Mouse (Mus musculus) heart, embryonic 14.5 days (tissue): Measurements from ENCODE around the gene Olfr314. TPM values are rescaled to one million over a fixed set of nuclear protein-coding genes. Genes with fewer than 3 reads are reported as not detected.

Experiments used
- ATAC-seq: fragments of 200-750 bp; cut with Nextera tagmentation; 2 replicates; pipeline ENCODE4 v1.8.0; 2017; ENCODE audit warnings: low read depth, moderate TSS enrichment; ENCODE audit not compliant: insufficient number of reproducible peaks, insufficient read depth, low FRiP score
- H3K27ac ChIP-seq, 2 experiments: fragments of 200-500 bp in 1 of 2; fragments of 300-500 bp in 1 of 2; sonication (generic) in 1 of 2; replicated peaks in 1 of 2; 2 replicates each; pipeline ENCODE4 v1.5.1; 2012 to 2014; ENCODE audit warnings: low read depth in 2 of 2, low read length in 2 of 2, control low read depth in 1 of 2, mild to moderate bottlenecking in 1 of 2, mixed read lengths in 1 of 2; ENCODE audit not compliant: control insufficient read depth in 1 of 2, insufficient read depth in 1 of 2
- H3K27me3 ChIP-seq: fragments of 300-500 bp; sonication (generic); 2 replicates; pipeline ENCODE4 v1.6.1; 2014; ENCODE audit warnings: mild to moderate bottlenecking, low read length, control low read depth; ENCODE audit not compliant: control insufficient read depth, insufficient read depth
- H3K36me3 ChIP-seq: fragments of 300-500 bp; sonication (generic); 2 replicates; pipeline ENCODE4 v1.6.1; 2014; ENCODE audit warnings: mild to moderate bottlenecking, control low read depth, low read length, mixed read lengths; ENCODE audit not compliant: control insufficient read depth, insufficient read depth
- H3K4me1 ChIP-seq, 2 experiments: fragments of 200-500 bp in 1 of 2; fragments of 300-500 bp in 1 of 2; sonication (generic) in 1 of 2; 2 replicates each; pipeline ENCODE4 v1.6.1; 2012 to 2014; ENCODE audit warnings: low read length in 2 of 2, control low read depth in 1 of 2, mixed read lengths in 1 of 2; ENCODE audit not compliant: control insufficient read depth in 2 of 2, insufficient read depth in 2 of 2
- H3K4me2 ChIP-seq: fragments of 300-500 bp; sonication (generic); 2 replicates; pipeline ENCODE4 v1.6.1; 2014; ENCODE audit warnings: mild to moderate bottlenecking, low read length
- H3K4me3 ChIP-seq, 2 experiments: fragments of 200-500 bp in 1 of 2; fragments of 300-500 bp in 1 of 2; sonication (generic) in 1 of 2; 2 replicates each; pipeline ENCODE4 v1.5.1; 2012 to 2014; ENCODE audit warnings: low read length in 2 of 2, mild to moderate bottlenecking in 2 of 2, control low read depth in 1 of 2, low read depth in 1 of 2, moderate library complexity in 1 of 2; ENCODE audit not compliant: control insufficient read depth in 1 of 2, insufficient read depth in 1 of 2
- H3K9ac ChIP-seq: fragments of 300-500 bp; sonication (generic); 2 replicates; pipeline ENCODE4 v1.6.1; 2014; ENCODE audit warnings: mild to moderate bottlenecking, low read length
- H3K9me3 ChIP-seq: fragments of 300-500 bp; sonication (generic); 2 replicates; pipeline ENCODE4 v1.6.1; 2016; ENCODE audit warnings: low read length, control low read depth; ENCODE audit not compliant: control insufficient read depth
- WGBS: fragments of 180-500 bp; shearing (Covaris S2); extraction: QIAGEN DNeasy Blood & Tissue Kit; methylation state at CpG from one replicate; pipeline ENCODE4 v1.1.7; 2014; 5-methylcytosine and 5-hydroxymethylcytosine counted together
- polyA plus RNA-seq: library from polyadenylated mRNA; unstranded; fragments of >200 nt; fragmentation: Nextera tagmentation; extraction: Ambion mirVana; gene quantifications from 2 replicates; pipeline ENCODE4 v1.2.1, GENCODE M21; 2014

Olfr314 gene
- polyA plus RNA-seq, 1 experiment from 2014 or later: 0.07 TPM

DNA sequence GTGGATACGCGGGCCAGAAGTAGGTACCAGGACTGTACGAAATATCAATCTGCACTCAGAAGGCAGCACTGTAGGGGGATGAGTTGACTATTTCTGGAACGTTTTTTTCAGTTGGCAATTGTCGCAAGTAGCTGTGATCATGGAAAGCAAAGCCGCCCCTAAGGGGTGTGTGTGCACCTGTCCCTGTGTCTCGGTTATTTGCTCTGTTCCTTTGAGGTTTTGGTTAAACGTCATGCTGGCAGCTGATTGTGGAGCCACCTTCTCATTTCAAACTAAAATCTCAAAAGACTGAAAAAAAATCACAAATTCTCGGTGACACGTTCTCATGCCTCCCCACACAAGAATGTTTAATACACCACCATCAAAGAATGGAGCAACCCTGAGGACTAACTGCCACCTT, 4.9 kb downstream of the Olfr314 start:
- Histone ChIP-seq H3K4me1 (peaks cover 0 to 9% of the 10 kb centered on the region in 2 experiments; a peak in 3 of 4 replicates), H3K4me2 (no peak overlapping the region), H3K9me3 (no peaks in the 10 kb centered on the region), H3K9ac (no peak overlapping the region), H3K27ac (no peak overlapping the region), H3K4me3 (no peak overlapping the region), H3K36me3 (no peaks in the 10 kb centered on the region), H3K27me3 (no peaks in the 10 kb centered on the region)
- ATAC-seq: no peak
- 82% methylated on average over 10 of the region's 10 CpGs for WGBS

DNA sequence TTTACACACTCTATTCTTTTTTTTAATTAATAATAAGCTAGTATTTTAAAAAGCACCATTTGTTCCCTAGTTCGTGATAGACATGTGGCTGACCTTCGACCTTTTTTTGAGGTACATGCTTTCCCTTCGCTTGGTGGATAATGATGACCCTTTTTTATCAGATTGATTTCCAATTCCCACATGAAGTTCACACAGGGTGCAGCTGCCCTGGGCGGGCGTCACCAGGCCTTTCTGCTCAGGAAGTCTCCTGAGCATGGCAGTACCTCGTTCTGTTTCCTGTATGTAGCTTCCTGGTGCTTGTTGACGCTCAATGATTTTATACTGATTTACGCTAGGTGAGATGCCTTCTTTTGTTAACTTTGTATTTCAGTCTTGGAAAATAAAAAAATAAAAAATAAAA, 5.6 kb downstream of the Olfr314 start:
- WGBS: 77% methylated on average over 8 of the region's 8 CpGs

DNA sequence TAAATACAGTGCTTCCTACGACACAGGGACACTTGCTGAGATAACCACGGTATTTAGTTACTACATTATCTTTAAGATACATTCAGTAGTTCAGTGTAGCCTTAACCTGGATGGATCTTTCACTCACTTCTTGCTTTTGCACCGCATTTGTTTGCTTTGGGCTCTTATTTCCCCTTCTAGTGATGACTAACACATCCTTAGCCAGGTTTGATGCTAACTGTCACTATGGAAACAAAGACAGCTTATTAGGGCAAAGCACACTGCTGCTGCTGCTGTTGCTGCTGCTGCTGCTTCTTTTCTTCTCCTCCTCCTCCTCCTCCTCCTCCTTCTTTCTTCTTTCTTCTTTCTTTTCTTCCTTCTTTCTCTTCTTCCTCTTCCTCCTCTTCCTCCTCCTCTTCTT, 6.8 kb downstream of the Olfr314 start:
- no peak for ATAC-seq
- WGBS: 26% methylated on average over 3 of the region's 3 CpGs
- no peak overlapping the region for H3K4me3 ChIP-seq
- H3K27ac ChIP-seq: no peak overlapping the region
- H3K4me2 ChIP-seq: no peak overlapping the region
- no peaks in the 10 kb centered on the region for H3K27me3 ChIP-seq
- H3K9me3 ChIP-seq: no peaks in the 10 kb centered on the region
- H3K4me1 ChIP-seq: 0 out of 4 replicates have a peak, but pooled peaks cover 0 to under 1% of the 10 kb centered on the region in 2 experiments
- H3K9ac ChIP-seq: no peak overlapping the region
- no peaks in the 10 kb centered on the region for H3K36me3 ChIP-seq

More for the DNA sequence above, 5.6 kb downstream of the Olfr314 start:
- H3K4me2 ChIP-seq: no peak overlapping the region
- no peaks in the 10 kb centered on the region for H3K27me3 ChIP-seq
- H3K27ac ChIP-seq: no peak overlapping the region
- ATAC-seq: no peak
- no peaks in the 10 kb centered on the region for H3K36me3 ChIP-seq
- H3K9me3 ChIP-seq: no peaks in the 10 kb centered on the region
- no peak overlapping the region for H3K9ac ChIP-seq
- 0 out of 4 replicates have a peak, but pooled peaks cover 0 to 6% of the 10 kb centered on the region in 2 experiments for H3K4me1 ChIP-seq
- no peak overlapping the region for H3K4me3 ChIP-seq

DNA sequence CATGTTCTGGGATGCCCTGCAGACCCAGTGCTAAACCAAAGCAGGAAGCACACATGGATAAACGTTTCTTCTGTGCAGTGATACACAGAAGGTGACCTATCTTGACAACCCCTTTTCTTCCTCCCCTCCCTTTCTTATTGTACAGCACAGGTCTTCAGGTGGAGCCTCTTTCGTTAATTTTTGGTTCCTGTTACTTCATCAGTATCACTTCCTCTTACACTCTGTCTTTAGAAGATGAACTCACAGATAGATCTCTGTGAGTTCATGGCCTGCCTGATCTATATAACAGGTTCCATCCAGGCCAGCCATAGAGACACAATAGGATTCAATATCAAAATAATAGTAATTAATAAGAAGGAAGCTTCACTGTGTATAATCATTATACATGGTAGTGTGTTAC, 7.3 kb downstream of the Olfr314 start:
- Histone ChIP-seq H3K9me3 (no peaks in the 10 kb centered on the region), H3K4me2 (no peak overlapping the region), H3K4me3 (no peak overlapping the region), H3K36me3 (no peaks in the 10 kb centered on the region), H3K27ac (no peak overlapping the region), H3K27me3 (no peaks in the 10 kb centered on the region), H3K4me1 (no peaks in the 10 kb centered on the region), H3K9ac (no peak overlapping the region)
- ATAC-seq: no peak
- 56% methylated on average over 2 of the region's 2 CpGs for WGBS

DNA sequence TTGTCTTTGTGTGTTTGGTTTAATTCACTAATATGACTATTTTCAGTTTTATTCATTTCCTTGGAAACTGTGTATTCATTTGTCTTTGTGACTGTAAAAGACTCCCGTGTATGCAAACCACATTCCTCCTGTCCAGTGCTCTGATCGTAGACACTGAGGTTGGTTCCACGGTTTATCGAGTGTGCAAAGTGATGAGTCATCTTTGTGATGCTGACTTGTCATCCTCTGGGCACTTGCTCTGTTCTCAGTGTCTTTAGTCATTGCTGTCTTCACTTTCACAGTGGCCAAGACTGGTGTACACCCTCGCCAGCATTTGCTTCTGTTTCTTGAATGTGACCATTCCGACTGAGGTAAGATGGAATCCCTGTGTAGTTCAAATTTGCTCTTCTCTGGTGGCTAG, 7.9 kb downstream of the Olfr314 start:
- no peak for ATAC-seq
- H3K9ac ChIP-seq: no peak overlapping the region
- H3K9me3 ChIP-seq: no peaks in the 10 kb centered on the region
- H3K4me3 ChIP-seq: no peak overlapping the region
- H3K27ac ChIP-seq: no peak overlapping the region
- H3K4me2 ChIP-seq: no peak overlapping the region
- no peaks in the 10 kb centered on the region for H3K4me1 ChIP-seq
- 61% methylated on average over 6 of the region's 6 CpGs for WGBS
- H3K27me3 ChIP-seq: no peaks in the 10 kb centered on the region
- H3K36me3 ChIP-seq: no peaks in the 10 kb centered on the region

DNA sequence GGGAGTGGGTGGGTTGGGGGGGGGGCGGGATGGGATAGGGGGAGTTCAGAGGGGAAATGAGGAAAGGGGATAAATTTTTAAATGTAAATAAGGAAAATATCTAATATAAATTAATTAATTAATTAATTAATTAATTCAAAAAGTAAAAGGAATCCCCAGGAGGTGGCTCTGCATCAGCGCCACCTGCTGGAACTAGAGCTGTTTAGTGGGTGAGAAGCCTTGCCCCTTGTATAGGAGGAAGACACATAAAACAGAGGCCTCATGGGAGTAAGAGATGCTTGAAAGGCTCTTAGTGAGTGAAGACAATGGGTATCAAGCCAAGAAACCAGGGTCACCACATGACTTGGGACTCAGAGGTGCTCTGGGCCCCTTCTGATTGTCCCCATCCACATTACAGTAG, 13.1 kb downstream of the Olfr314 start:
- H3K9ac ChIP-seq: no peak overlapping the region
- H3K4me2 ChIP-seq: no peak overlapping the region
- H3K4me3 ChIP-seq: no peak overlapping the region
- no peak overlapping the region for H3K27ac ChIP-seq
- ATAC-seq: no peak
- no peaks in the 10 kb centered on the region for H3K36me3 ChIP-seq
- H3K27me3 ChIP-seq: no peaks in the 10 kb centered on the region
- H3K9me3 ChIP-seq: no peaks in the 10 kb centered on the region
- 86% methylated on average over 2 of the region's 2 CpGs for WGBS
- no peaks in the 10 kb centered on the region for H3K4me1 ChIP-seq

DNA sequence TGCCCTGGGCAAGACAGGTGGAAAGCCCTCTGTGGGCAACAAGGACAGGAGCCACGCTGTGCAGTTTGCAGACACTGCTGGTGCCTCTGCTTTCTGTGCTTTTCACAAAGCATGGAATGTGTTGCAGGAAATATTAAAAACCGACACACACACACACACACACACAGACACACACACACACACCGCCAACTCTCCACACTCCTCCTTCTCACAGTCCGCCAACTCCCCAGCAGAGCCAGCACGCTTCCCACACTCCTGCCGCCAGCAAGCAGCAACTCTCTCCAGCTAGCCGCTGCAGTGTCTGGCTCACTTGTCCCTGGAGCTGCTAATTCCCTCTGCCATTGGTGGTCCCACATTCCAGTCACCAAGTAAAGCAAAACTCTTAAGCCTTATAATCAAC, 14.1 kb downstream of the Olfr314 start:
- no peak overlapping the region for H3K27ac ChIP-seq

DNA sequence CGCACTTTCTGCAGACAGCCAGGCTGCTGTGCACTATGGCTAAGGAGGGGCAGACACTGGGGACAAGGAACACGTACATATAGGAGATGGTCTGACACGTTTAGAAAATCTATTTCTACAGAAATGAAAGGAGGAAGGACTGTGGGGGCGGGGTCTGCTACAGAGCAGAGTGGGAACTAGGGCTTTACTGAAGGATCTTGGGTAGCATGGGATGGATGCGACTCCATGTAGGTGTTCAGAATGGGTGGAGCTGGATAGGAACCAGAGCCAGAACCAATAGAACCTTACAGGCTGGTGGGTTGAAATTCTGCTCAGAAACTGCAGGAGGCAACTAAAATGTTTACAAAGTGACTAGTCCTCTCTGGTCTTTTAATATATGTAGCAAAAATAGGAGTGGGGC, 17.0 kb downstream of the Olfr314 start:
- Histone ChIP-seq H3K36me3 (no peaks in the 10 kb centered on the region), H3K4me2 (no peak overlapping the region), H3K9me3 (no peaks in the 10 kb centered on the region), H3K27ac (no peak overlapping the region), H3K27me3 (no peaks in the 10 kb centered on the region), H3K9ac (no peak overlapping the region), H3K4me1 (peaks cover 0 to 8% of the 10 kb centered on the region in 2 experiments; a peak in 3 of 4 replicates), H3K4me3 (no peak overlapping the region)
- ATAC-seq: no peak
- 70% methylated on average over 5 of the region's 5 CpGs for WGBS

More for the DNA sequence above, 14.1 kb downstream of the Olfr314 start:
- 58% methylated on average over 7 of the region's 7 CpGs for WGBS
- no peak overlapping the region for H3K4me2 ChIP-seq
- H3K36me3 ChIP-seq: no peaks in the 10 kb centered on the region
- H3K9ac ChIP-seq: no peak overlapping the region
- no peaks in the 10 kb centered on the region for H3K9me3 ChIP-seq
- no peak overlapping the region for H3K4me3 ChIP-seq
- no peaks in the 10 kb centered on the region for H3K27me3 ChIP-seq
- no peak for ATAC-seq
- H3K4me1 ChIP-seq: peaks cover 0 to 4% of the 10 kb centered on the region in 2 experiments; a peak in 3 of 4 replicates
